Mouse (Mus musculus): Measurements from ENCODE around the gene Cpne2. TPM values are rescaled to one million over a fixed set of nuclear protein-coding genes. Genes with fewer than 3 reads are reported as not detected.

Cpne2 gene
- polyA plus RNA-seq, 1 experiment from 2014 or later: 13.6 TPM

- H3K36me3 ChIP-seq (ENCODE audit: control insufficient read depth, insufficient read depth, low read length): 0 out of 2 replicates have a peak, but pooled peaks cover 4% of the 10 kb centered on the region
- H3K9ac ChIP-seq (ENCODE audit: low read depth, low read length): no peak overlapping the region
- WGBS: 84% methylated on average over 2 of the region's 2 CpGs
- H3K27ac ChIP-seq (ENCODE audit: low read depth, low read length): no peak overlapping the region
- H3K9me3 ChIP-seq (ENCODE audit: control insufficient read depth, low read length): no peaks in the 10 kb centered on the region
- peaks cover 19% of the 10 kb centered on the region for H3K4me1 ChIP-seq (ENCODE audit: control insufficient read depth, insufficient read depth, low read length)
- H3K4me2 ChIP-seq (replicated peaks; ENCODE audit: low read depth, low read length): no peak overlapping the region
- H3K4me3 ChIP-seq (ENCODE audit: low read length): no peak overlapping the region; the same call in 1 of the 2 replicates
- ATAC-seq (ENCODE audit: low FRiP score, low TSS enrichment): no peak
- no peaks in the 10 kb centered on the region for H3K27me3 ChIP-seq (ENCODE audit: control insufficient read depth, insufficient read depth, low read length)
These were observed 71.2 kb downstream of the Cpne2 start for GRCm38 (mm10) chr8:94604030-94604429.

- H3K27me3 ChIP-seq (ENCODE audit: control insufficient read depth, insufficient read depth, low read length): no peaks in the 10 kb centered on the region
- H3K36me3 ChIP-seq (ENCODE audit: control insufficient read depth, insufficient read depth, low read length): 0 out of 2 replicates have a peak, but pooled peaks cover 4% of the 10 kb centered on the region
- H3K9me3 ChIP-seq (ENCODE audit: control insufficient read depth, low read length): no peaks in the 10 kb centered on the region
- no peak for ATAC-seq (ENCODE audit: low FRiP score, low TSS enrichment)
- H3K4me3 ChIP-seq (ENCODE audit: low read length): no peak overlapping the region
- no peak overlapping the region for H3K27ac ChIP-seq (ENCODE audit: low read depth, low read length)
- WGBS: 91% methylated on average over 5 of the region's 5 CpGs
- H3K9ac ChIP-seq (ENCODE audit: low read depth, low read length): no peak overlapping the region
- H3K4me1 ChIP-seq (ENCODE audit: control insufficient read depth, insufficient read depth, low read length): peaks cover 11% of the 10 kb centered on the region
- H3K4me2 ChIP-seq (replicated peaks; ENCODE audit: low read depth, low read length): no peak overlapping the region
These were observed 74.3 kb downstream of the Cpne2 start for GRCm38 (mm10) chr8:94607064-94607463.

Small RNA genes within 50 kb of the gene (microRNA-seq; reads per million reads assigned to microRNA genes)
- not detected for gene Mir7072

Other genes starting within 250 kb of the Cpne2 start
- 0.39 and 0.51 TPM in 2 replicates for gene Slc12a3, start 203.8 kb upstream of the Cpne2 start, polyA plus RNA-seq (2014; fragmentation: Nextera tagmentation; extraction: Ambion mirVana)
- gene Herpud1, start 146.6 kb upstream of the Cpne2 start, polyA plus RNA-seq (2014; fragmentation: Nextera tagmentation; extraction: Ambion mirVana): 53.7 and 61.2 TPM in 2 replicates
- gene Nlrc5, start 98.6 kb upstream of the Cpne2 start, polyA plus RNA-seq (2014; fragmentation: Nextera tagmentation; extraction: Ambion mirVana): 0.10 and 0.70 TPM in 2 replicates
- gene Rspry1, start 68.9 kb downstream of the Cpne2 start, polyA plus RNA-seq (2014; fragmentation: Nextera tagmentation; extraction: Ambion mirVana): 29.6 and 37.3 TPM in 2 replicates
- 60.2 and 82.1 TPM in 2 replicates for gene Fam192a, start 69.0 kb downstream of the Cpne2 start, polyA plus RNA-seq (2014; fragmentation: Nextera tagmentation; extraction: Ambion mirVana)
- gene Arl2bp, start 133.6 kb downstream of the Cpne2 start, polyA plus RNA-seq (2014; fragmentation: Nextera tagmentation; extraction: Ambion mirVana): 58.7 and 59.7 TPM in 2 replicates
- gene Pllp, start 163.3 kb downstream of the Cpne2 start, polyA plus RNA-seq (2014; fragmentation: Nextera tagmentation; extraction: Ambion mirVana): 13.5 and 19.3 TPM in 2 replicates
- gene Ccl22, start 212.6 kb downstream of the Cpne2 start, polyA plus RNA-seq (2014; fragmentation: Nextera tagmentation; extraction: Ambion mirVana): not detected in 2 replicates
- 4.2 and 7.4 TPM in 2 replicates for gene Cx3cl1, start 239.0 kb downstream of the Cpne2 start, polyA plus RNA-seq (2014; fragmentation: Nextera tagmentation; extraction: Ambion mirVana)